Mouse (Mus musculus): Measurements from ENCODE around the gene Gm28308.

DNA sequence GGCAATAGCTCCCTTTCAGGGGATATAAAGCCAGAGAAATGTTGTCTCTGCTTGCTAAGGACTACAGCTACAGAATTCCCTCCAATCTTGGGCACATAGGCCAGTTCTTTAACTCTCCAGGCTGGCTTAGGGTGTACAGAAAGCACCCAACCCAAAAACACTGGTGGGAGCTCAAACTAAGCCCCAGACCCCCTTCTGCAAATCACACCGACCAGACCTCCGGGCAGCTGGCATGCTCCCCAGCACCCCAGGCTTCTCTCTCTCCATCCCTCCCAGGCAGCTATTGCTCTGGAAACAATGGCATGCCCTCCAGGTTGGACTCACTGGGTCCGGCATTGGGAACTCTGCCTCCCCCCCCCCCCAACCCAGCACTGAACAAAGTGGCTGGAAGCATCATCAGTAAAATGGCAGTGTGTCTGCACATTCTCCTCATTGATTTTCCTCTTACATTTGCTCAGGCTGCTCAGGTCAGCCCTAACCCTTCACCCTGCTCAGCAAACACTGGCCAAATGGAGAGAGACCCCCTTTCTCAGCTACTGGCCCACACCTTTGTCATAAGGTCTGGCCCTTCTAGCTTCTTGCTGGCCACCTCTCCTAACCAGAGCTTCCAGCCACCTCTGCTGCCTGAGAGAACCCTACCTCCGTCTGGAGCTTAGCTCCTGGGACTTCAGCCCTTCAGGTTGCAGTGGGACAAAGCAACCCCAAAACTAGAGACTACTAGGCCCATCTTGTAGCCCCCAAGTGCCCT lies 34.0 kb downstream of the Gm28308 start:
- no peak for TF ChIP-seq GATA1 (IDR thresholded peaks at IDR 0.05; ENCODE audit: low read length)
- TF ChIP-seq TAL1 (IDR thresholded peaks at IDR 0.05; ENCODE audit: low read length), result no peak
